Mouse (Mus musculus) left cerebral cortex, adult 2 months (tissue): ENCODE results near the gene Elf3. TPM values are rescaled to one million over a fixed set of nuclear protein-coding genes. Genes with fewer than 3 reads are reported as not detected.

Experiments
- DNase-seq, 2 experiments: peaks; one replicate each; pipeline ENCODE4 v3.0.0; 2021 to 2022; ENCODE audit warnings: low spot score in 2 of 2, mixed read lengths in 1 of 2; ENCODE audit errors: extremely low spot score in 1 of 2
- H3K27ac ChIP-seq: fragments of 200-600 bp; 2 replicates; pipeline ENCODE4 v1.8.1; 2022
- H3K4me3 ChIP-seq: fragments of 200-600 bp; 2 replicates; pipeline ENCODE4 v1.8.1; 2022
- CTCF ChIP-seq: fragments of 200-600 bp; IDR thresholded peaks from 2 replicates; pipeline ENCODE4 v1.8.1; 2022; ENCODE audit warnings: antibody characterized with exemption, mild to moderate bottlenecking, moderate library complexity
- intact Hi-C: fragments of 180-260 bp; cut with DNase I; formaldehyde crosslinking; loops from one replicate; pipeline ENCODE4 v1.15.1; 2025
- total RNA-seq, 2 experiments: library from RNA; stranded (reverse); gene quantifications; 2 replicates each; pipeline ENCODE4 v1.2.3; 2021

The Elf3 gene
- total RNA-seq, 2 experiments from 2014 or later: not detected

- TF ChIP-seq CTCF: no peak
- Histone ChIP-seq H3K4me3 (no peak overlapping the region), H3K27ac (no peak overlapping the region)
- intact Hi-C loops: no loop called here
- no peak for DNase-seq
Observed at GRCm38 (mm10) chr1:135204196-135205126, 53.9 kb downstream of the Elf3 start.

Other genes starting within 250 kb of the Elf3 start
- gene Lgr6, start 153.3 kb downstream of the Elf3 start, total RNA-seq: 1 to 10 TPM; 1.6 to 1.9 TPM
- under 1 TPM; 0.09 to 0.37 TPM for gene Ptpn7, start 125.9 kb downstream of the Elf3 start, total RNA-seq
- gene Arl8a, start 111.7 kb downstream of the Elf3 start, total RNA-seq: 100 to 1,000 TPM; 262 to 263 TPM
- gene Gpr37l1, start 90.9 kb downstream of the Elf3 start, total RNA-seq: 100 to 1,000 TPM; 168 to 183 TPM
- gene Rnpep, start 25.5 kb upstream of the Elf3 start, total RNA-seq: 10 to 100 TPM; 57.1 to 58.0 TPM
- gene Timm17a, start 55.2 kb upstream of the Elf3 start, total RNA-seq: 100 to 1,000 TPM; 158 to 181 TPM
- 1 to 10 TPM; 1.0 to 1.1 TPM for gene Lmod1, start 66.2 kb upstream of the Elf3 start, total RNA-seq
- gene Shisa4, start 116.7 kb upstream of the Elf3 start, total RNA-seq: 100 to 1,000 TPM; 172 to 174 TPM
- 100 to 1,000 TPM; 183 to 186 TPM for gene Ipo9, start 171.9 kb upstream of the Elf3 start, total RNA-seq